Mouse (Mus musculus) urinary bladder, postnatal 36 days (tissue): ENCODE data around the gene Tyms.
"Not testable (repeated sequence)": the region's sequence is repeated elsewhere in the genome, so short reads cannot be mapped to it uniquely, and the experiment has no call there.

ENCODE experiments used
- DNase-seq, 2 experiments: peaks; one replicate each; pipeline ENCODE4 v3.0.0; 2022; ENCODE audit warnings: low spot score in 2 of 2, mixed read lengths in 1 of 2

The Tyms gene

GRCm38 (mm10) chr5:30103340-30103739 is 29.9 kb upstream of the Tyms start:
- DNase-seq, result no peak

DNA sequence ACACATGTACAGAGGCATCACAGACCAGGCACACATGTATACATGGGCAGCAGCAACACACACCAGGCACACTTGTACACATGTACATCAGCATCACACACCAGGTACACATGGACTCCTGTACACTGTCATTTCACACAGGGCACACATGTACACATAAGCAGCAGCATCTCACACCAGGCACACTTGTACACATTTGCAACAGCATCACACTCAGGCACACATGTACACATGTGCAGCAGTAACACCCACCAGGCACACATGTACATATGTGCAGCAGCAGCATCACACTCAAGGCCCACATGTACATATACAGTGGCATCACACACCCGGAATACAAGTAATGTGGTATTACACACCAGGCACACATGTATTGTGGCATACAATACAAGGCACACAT is 24.8 kb upstream of the Tyms start:
- no peak for DNase-seq

DNA sequence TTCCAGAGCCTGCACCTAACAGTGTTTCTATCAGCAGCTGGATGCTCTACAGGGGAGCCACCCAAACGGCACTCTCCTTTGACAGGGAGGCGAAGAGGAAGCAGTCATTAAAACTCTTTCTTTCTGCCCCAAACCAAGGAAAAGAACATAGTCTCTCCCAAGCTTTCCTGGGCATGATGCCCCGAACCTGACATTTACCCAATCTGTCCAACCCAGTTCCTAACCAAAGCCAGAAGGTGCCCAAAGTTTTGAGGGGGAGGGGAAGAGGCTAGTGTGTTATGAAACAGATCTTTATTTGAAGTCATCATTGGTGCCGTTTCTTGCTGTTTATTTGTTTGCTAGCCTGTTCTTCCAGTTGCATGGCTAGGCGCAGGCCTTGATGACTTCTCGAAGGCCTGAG is 22.3 kb upstream of the Tyms start:
- DNase-seq, result no peak

DNA sequence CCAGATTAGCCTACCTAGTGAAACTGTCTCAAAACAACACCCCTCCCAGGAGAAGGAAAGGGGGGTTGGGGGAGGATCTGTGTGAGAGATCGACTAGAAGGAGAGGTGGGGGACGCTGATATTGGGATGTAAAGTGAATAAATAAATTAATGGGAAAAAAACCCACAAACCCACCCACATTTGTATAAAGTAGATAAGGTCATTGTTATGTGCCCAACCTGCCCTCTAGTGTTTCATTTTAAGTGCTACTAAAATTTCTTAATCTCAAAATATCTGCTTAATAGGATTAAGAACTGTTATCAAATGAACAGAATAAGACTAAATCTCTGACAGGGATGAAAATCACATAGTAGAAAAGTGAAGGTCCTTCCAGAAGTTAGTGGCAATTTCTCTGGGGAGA is 21.0 kb upstream of the Tyms start:
- no peak for DNase-seq

- DNase-seq, result no peak
Measured at GRCm38 (mm10) chr5:30092701-30093100, 19.3 kb upstream of the Tyms start.

GRCm38 (mm10) chr5:30072377-30072776 is 1.0 kb downstream of the Tyms start:
- no peak for DNase-seq

- no peak for DNase-seq
Measured at GRCm38 (mm10) chr5:30071677-30072076, 1.7 kb downstream of the Tyms start.

DNA sequence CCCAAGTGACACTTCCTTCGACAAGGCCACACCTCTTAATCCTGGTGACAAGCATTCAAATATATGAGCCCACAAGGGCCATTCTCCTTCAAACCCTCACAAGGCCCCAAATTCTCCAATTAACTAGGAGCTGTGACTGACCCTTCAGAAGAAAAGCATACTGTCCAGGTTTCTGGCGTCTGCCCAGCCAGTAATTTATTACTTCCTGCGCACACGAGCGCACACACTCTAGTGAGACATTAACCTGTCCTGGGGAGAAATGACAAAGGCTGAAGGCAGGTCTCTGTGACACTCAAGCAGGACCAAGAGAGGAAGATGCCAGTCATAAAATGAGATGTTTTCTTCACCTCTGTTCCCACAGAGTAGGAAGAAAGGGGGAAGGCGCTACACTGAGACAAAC is 5.7 kb downstream of the Tyms start:
- DNase-seq, result no peak

DNA sequence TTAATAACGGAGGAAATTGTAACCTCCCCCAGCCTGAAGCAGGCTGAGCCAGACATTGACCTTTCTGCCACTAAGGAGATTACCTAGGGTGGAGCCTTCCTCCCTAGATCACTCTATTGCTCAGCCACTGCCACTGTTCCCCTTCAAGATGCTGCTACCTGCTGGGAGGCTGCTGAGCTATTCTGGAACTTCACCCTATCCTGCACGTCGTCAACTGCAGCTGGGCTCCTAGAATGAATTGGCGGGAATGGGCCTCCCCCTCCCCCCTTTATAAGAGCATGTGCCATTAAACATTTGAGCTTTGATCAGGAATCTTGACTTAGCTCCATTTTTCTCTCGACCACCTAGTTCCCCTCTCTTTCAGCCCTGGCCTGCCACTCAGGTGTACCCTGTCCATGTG is 13.8 kb downstream of the Tyms start:
- not testable (repeated sequence) for DNase-seq

- no peak for DNase-seq
Measured at GRCm38 (mm10) chr5:30058216-30058731, 15.1 kb downstream of the Tyms start.

DNA sequence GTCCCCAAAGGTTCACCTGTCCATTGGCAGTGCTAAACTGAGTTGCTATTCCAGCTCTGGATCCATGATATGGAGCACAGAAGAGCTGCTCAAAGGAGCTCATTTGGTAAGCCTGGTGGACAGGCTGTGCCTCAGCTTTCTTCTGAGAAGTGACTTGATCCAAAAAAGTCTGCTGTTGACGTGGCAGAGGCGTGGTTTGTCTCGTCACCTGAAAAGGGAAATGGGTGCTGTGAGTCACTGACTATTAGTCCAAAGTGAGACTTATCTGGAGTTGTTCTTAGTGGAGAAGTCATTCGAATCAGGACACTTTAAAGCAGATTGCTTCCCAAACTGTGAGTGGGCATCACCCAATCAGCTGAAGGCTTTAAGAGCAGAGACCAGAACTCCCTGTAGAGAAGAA is 33.6 kb downstream of the Tyms start:
- not testable (repeated sequence) for DNase-seq

GRCm38 (mm10) chr5:30039324-30039723 is 34.1 kb downstream of the Tyms start:
- DNase-seq, result not testable (repeated sequence)

GRCm38 (mm10) chr5:30037111-30037510 is 36.3 kb downstream of the Tyms start:
- not testable (repeated sequence) for DNase-seq

- DNase-seq, result not testable (repeated sequence)
Measured at GRCm38 (mm10) chr5:30035862-30036261, 37.6 kb downstream of the Tyms start.

DNA sequence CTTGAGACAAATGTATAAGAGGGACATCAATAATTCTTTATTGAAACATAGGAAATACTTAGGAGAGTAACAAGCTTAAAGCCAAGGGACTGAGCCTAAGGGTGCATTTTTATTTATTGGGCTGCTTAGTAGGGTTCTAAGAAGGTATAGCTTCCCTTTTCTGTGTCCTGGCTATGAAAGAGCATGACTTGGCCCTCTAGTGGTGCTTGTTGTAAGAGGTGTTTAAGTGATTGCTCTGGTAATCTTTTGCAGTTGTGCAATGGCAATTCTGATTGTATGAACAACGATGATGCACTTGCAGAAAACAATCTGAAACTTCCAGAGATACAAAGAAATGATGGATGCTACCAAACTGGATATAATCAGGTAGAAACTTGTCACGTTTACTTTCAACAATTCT is 58.8 kb downstream of the Tyms start:
- no peak for DNase-seq

- DNase-seq, result peak; percentile 70 to 88
Measured at GRCm38 (mm10) chr5:30012726-30013503, 60.5 kb downstream of the Tyms start, which contains the start of gene Il6. Gene Il6, plus strand, starts transcription at chr5:30013114.
